Mouse (Mus musculus) midbrain, embryonic 12.5 days (tissue): Measurements from ENCODE around the gene Ube2d3. TPM values are rescaled to one million over a fixed set of nuclear protein-coding genes. Genes with fewer than 3 reads are reported as not detected.

Experiments
- ATAC-seq: fragments of 200-750 bp; cut with Nextera tagmentation; 2 replicates; pipeline ENCODE4 v1.8.0; 2017; ENCODE audit warnings: low read depth, moderate TSS enrichment, moderate library complexity; ENCODE audit not compliant: low FRiP score
- H3K27ac ChIP-seq: fragments of 300-500 bp; sonication (generic); replicated peaks from 2 replicates; pipeline ENCODE4 v1.5.1; 2016; ENCODE audit warnings: mild to moderate bottlenecking
- H3K27me3 ChIP-seq: fragments of 300-500 bp; sonication (generic); 2 replicates; pipeline ENCODE4 v1.6.1; 2016; ENCODE audit warnings: mild to moderate bottlenecking
- H3K36me3 ChIP-seq: fragments of 300-500 bp; sonication (generic); 2 replicates; pipeline ENCODE4 v1.6.1; 2016
- H3K4me1 ChIP-seq: fragments of 300-500 bp; sonication (generic); 2 replicates; pipeline ENCODE4 v1.6.1; 2016
- H3K4me2 ChIP-seq: fragments of 300-500 bp; sonication (generic); replicated peaks from 2 replicates; pipeline ENCODE4 v1.6.1; 2016; ENCODE audit warnings: mild to moderate bottlenecking, moderate library complexity
- H3K4me3 ChIP-seq: fragments of 300-500 bp; sonication (generic); 2 replicates; pipeline ENCODE4 v1.5.1; 2016; ENCODE audit warnings: mild to moderate bottlenecking
- H3K9ac ChIP-seq: fragments of 300-500 bp; sonication (generic); replicated peaks from 2 replicates; pipeline ENCODE4 v1.6.1; 2016; ENCODE audit warnings: mild to moderate bottlenecking, moderate library complexity
- H3K9me3 ChIP-seq: fragments of 300-500 bp; sonication (generic); 2 replicates; pipeline ENCODE4 v1.6.1; 2016; ENCODE audit warnings: mild to moderate bottlenecking
- WGBS: fragments of 180-500 bp; shearing (Covaris S2); methylation state at CpG from one replicate; pipeline ENCODE4 v1.1.7; 2016; 5-methylcytosine and 5-hydroxymethylcytosine counted together
- polyA plus RNA-seq: library from polyadenylated mRNA; unstranded; fragments of >200 nt; fragmentation: Nextera tagmentation; extraction: Ambion mirVana; gene quantifications from 2 replicates; pipeline ENCODE4 v1.2.1, GENCODE M21; 2016

Ube2d3 gene
- polyA plus RNA-seq, 1 experiment from 2014 or later, result 504 TPM

- Histone ChIP-seq H3K4me3 (no peak overlapping the region), H3K36me3 (no peaks in the 10 kb centered on the region), H3K9me3 (no peaks in the 10 kb centered on the region), H3K27me3 (no peaks in the 10 kb centered on the region), H3K9ac (no peak overlapping the region), H3K4me1 (no peaks in the 10 kb centered on the region), H3K4me2 (no peak overlapping the region), H3K27ac (no peak overlapping the region)
- ATAC-seq, result no peak
- 64% methylated on average over 10 of the region's 10 CpGs for WGBS
These were observed 67.5 kb downstream of the Ube2d3 start for GRCm38 (mm10) chr3:135505369-135505909.

GRCm38 (mm10) chr3:135505916-135506482 is 68.0 kb downstream of the Ube2d3 start:
- Histone ChIP-seq H3K4me2 (no peak overlapping the region), H3K27me3 (no peaks in the 10 kb centered on the region), H3K36me3 (no peaks in the 10 kb centered on the region), H3K4me1 (no peaks in the 10 kb centered on the region), H3K9ac (no peak overlapping the region), H3K27ac (no peak overlapping the region), H3K4me3 (no peak overlapping the region), H3K9me3 (no peaks in the 10 kb centered on the region)
- ATAC-seq, result no peak
- 87% methylated on average over 13 of the region's 13 CpGs for WGBS

- no peaks in the 10 kb centered on the region for H3K4me1 ChIP-seq
- 93% methylated on average over 7 of the region's 7 CpGs for WGBS
These were observed 69.6 kb downstream of the Ube2d3 start for GRCm38 (mm10) chr3:135507506-135507905.

GRCm38 (mm10) chr3:135508191-135508590 is 70.2 kb downstream of the Ube2d3 start:
- Histone ChIP-seq H3K27ac (no peak overlapping the region), H3K4me2 (no peak overlapping the region), H3K36me3 (no peaks in the 10 kb centered on the region), H3K27me3 (no peaks in the 10 kb centered on the region), H3K4me1 (peaks cover 3% of the 10 kb centered on the region; the same call in 1 of the 2 replicates), H3K9me3 (no peaks in the 10 kb centered on the region), H3K9ac (no peak overlapping the region), H3K4me3 (no peak overlapping the region)
- WGBS, result 100% methylated on average over 1 of the region's 1 CpGs
- no peak for ATAC-seq

More at GRCm38 (mm10) chr3:135507506-135507905, 69.6 kb downstream of the Ube2d3 start:
- Histone ChIP-seq H3K4me3 (no peak overlapping the region), H3K27ac (no peak overlapping the region), H3K36me3 (no peaks in the 10 kb centered on the region), H3K9ac (no peak overlapping the region), H3K9me3 (no peaks in the 10 kb centered on the region), H3K27me3 (no peaks in the 10 kb centered on the region), H3K4me2 (no peak overlapping the region)
- no peak for ATAC-seq

- Histone ChIP-seq H3K4me3 (no peak overlapping the region), H3K36me3 (no peaks in the 10 kb centered on the region), H3K27ac (no peak overlapping the region), H3K4me2 (no peak overlapping the region), H3K9ac (no peak overlapping the region), H3K9me3 (no peaks in the 10 kb centered on the region), H3K27me3 (no peaks in the 10 kb centered on the region), H3K4me1 (peaks cover 8% of the 10 kb centered on the region; the same call in 1 of the 2 replicates)
- 97% methylated on average over 3 of the region's 3 CpGs for WGBS
- no peak for ATAC-seq
These were observed 72.4 kb downstream of the Ube2d3 start for GRCm38 (mm10) chr3:135510372-135510771.

- 51% methylated on average over 11 of the region's 11 CpGs for WGBS
- H3K4me1 ChIP-seq, result peaks cover 9% of the 10 kb centered on the region; the same call in 1 of the 2 replicates
- H3K36me3 ChIP-seq, result no peaks in the 10 kb centered on the region
- H3K4me2 ChIP-seq, result no peak overlapping the region
- no peaks in the 10 kb centered on the region for H3K27me3 ChIP-seq
- no peak for ATAC-seq
- H3K27ac ChIP-seq, result no peak overlapping the region
- H3K9me3 ChIP-seq, result no peaks in the 10 kb centered on the region
- H3K4me3 ChIP-seq, result no peak overlapping the region
- H3K9ac ChIP-seq, result no peak overlapping the region
These were observed 73.7 kb downstream of the Ube2d3 start for GRCm38 (mm10) chr3:135511683-135512082.

GRCm38 (mm10) chr3:135513270-135513669 is 75.3 kb downstream of the Ube2d3 start:
- peak overlapping the region; percentile 31 for H3K4me2 ChIP-seq
- 47% methylated on average over 11 of the region's 11 CpGs for WGBS

GRCm38 (mm10) chr3:135513800-135514425 is 76.0 kb downstream of the Ube2d3 start:
- H3K9ac ChIP-seq, result no peak overlapping the region
- ATAC-seq, result no peak
- H3K4me3 ChIP-seq, result no peak overlapping the region
- H3K9me3 ChIP-seq, result no peaks in the 10 kb centered on the region
- no peak overlapping the region for H3K27ac ChIP-seq
- 83% methylated on average over 14 of the region's 14 CpGs for WGBS
- peaks cover 11% of the 10 kb centered on the region; the same call in 1 of the 2 replicates for H3K4me1 ChIP-seq
- no peaks in the 10 kb centered on the region for H3K27me3 ChIP-seq
- H3K4me2 ChIP-seq, result no peak overlapping the region
- H3K36me3 ChIP-seq, result no peaks in the 10 kb centered on the region

More at GRCm38 (mm10) chr3:135513270-135513669, 75.3 kb downstream of the Ube2d3 start:
- H3K4me1 ChIP-seq, result peaks cover 11% of the 10 kb centered on the region; the same call in 1 of the 2 replicates
- H3K27me3 ChIP-seq, result no peaks in the 10 kb centered on the region
- H3K4me3 ChIP-seq, result 0 out of 2 replicates have a peak overlapping the region, but pooled peaks have one; percentile 4
- H3K27ac ChIP-seq, result no peak overlapping the region
- H3K9ac ChIP-seq, result no peak overlapping the region
- no peaks in the 10 kb centered on the region for H3K36me3 ChIP-seq
- peak; percentile 74; the same call in 1 of the 2 replicates for ATAC-seq
- no peaks in the 10 kb centered on the region for H3K9me3 ChIP-seq

GRCm38 (mm10) chr3:135515246-135515645 is 77.3 kb downstream of the Ube2d3 start:
- Histone ChIP-seq H3K9ac (no peak overlapping the region), H3K4me1 (peaks cover 11% of the 10 kb centered on the region; the same call in 1 of the 2 replicates), H3K9me3 (no peaks in the 10 kb centered on the region), H3K4me2 (no peak overlapping the region), H3K36me3 (no peaks in the 10 kb centered on the region), H3K4me3 (no peak overlapping the region), H3K27me3 (no peaks in the 10 kb centered on the region), H3K27ac (no peak overlapping the region)
- no peak for ATAC-seq
- 90% methylated on average over 5 of the region's 5 CpGs for WGBS

GRCm38 (mm10) chr3:135516891-135517290 is 78.9 kb downstream of the Ube2d3 start:
- H3K4me3 ChIP-seq, result no peak overlapping the region
- no peaks in the 10 kb centered on the region for H3K27me3 ChIP-seq
- 75% methylated on average over 6 of the region's 6 CpGs for WGBS
- H3K9ac ChIP-seq, result no peak overlapping the region
- H3K4me2 ChIP-seq, result no peak overlapping the region
- H3K4me1 ChIP-seq, result peaks cover 11% of the 10 kb centered on the region; the same call in 1 of the 2 replicates
- no peaks in the 10 kb centered on the region for H3K9me3 ChIP-seq
- H3K27ac ChIP-seq, result no peak overlapping the region
- no peaks in the 10 kb centered on the region for H3K36me3 ChIP-seq
- ATAC-seq, result no peak
